Comparison of ENCODE assay signal across 30 mouse cellular contexts in genomic region chr17:73393361-73393760, GRCm38 (mm10). TPM values are rescaled to one million over a fixed set of nuclear protein-coding genes. Genes with fewer than 3 reads are reported as not detected.
A peak's percentile ranks its signal among the peaks of the same experiment; 100 is the strongest.
DNase-seq lines count a peak whose midpoint lies in the region; ATAC-seq and TF ChIP-seq lines count a peak whose summit lies in the region.
"Had no signal": no experiment of that assay in that cellular context is flagged by ENCODE, and none has a peak within 500 bp of the region (broad histone marks: within the 10 kb centered on the region; RNA-seq: fewer than 3 reads in every experiment).

No protein-coding gene starts in this region.

- H3K9me3 ChIP-seq in heart, postnatal 0 days (replicated peaks; ENCODE audit: control insufficient read depth, low read length), result no peaks in the 10 kb centered on the region
- H3K9me3 ChIP-seq in heart, embryonic 12.5 days (replicated peaks), result no peaks in the 10 kb centered on the region
- H3K9me3 ChIP-seq: forebrain, embryonic 10.5 days; heart, embryonic 13.5 days; hindbrain, embryonic 12.5 days; hindbrain, embryonic 15.5 days had no signal

- H3K27ac ChIP-seq in heart, postnatal 0 days (ENCODE audit: low read depth), result no peak overlapping the region
- no peak overlapping the region for H3K27ac ChIP-seq in heart, embryonic 12.5 days (ENCODE audit: poor library complexity, severe bottlenecking)
- H3K27ac ChIP-seq: forebrain, embryonic 10.5 days; heart, embryonic 13.5 days; hindbrain, embryonic 12.5 days; hindbrain, embryonic 15.5 days had no signal

- 56% methylated on average over 1 of the region's 1 CpGs for WGBS in heart, postnatal 0 days
- WGBS in heart, embryonic 12.5 days, result 41% methylated on average over 1 of the region's 1 CpGs

- no peak for TF ChIP-seq CTCF in heart, postnatal 0 days (IDR thresholded peaks at IDR 0.05; ENCODE audit: low read depth)

- no peaks in the 10 kb centered on the region for H3K36me3 ChIP-seq in heart, postnatal 0 days (replicated peaks; ENCODE audit: control insufficient read depth, insufficient read depth, low read length)
- no peaks in the 10 kb centered on the region for H3K36me3 ChIP-seq in heart, embryonic 12.5 days
- H3K36me3 ChIP-seq: forebrain, embryonic 10.5 days; heart, embryonic 13.5 days; hindbrain, embryonic 12.5 days; hindbrain, embryonic 15.5 days had no signal

- TF ChIP-seq EP300 in heart, postnatal 0 days (IDR thresholded peaks at IDR 0.05; ENCODE audit: low read depth), result no peak

- ATAC-seq in heart, postnatal 0 days (ENCODE audit: insufficient read depth, low read depth), result peak; percentile 27; the same call in 1 of the 2 replicates
- ATAC-seq in heart, embryonic 12.5 days (ENCODE audit: insufficient number of reproducible peaks, low FRiP score), result no peak
- ATAC-seq: activated CD4-positive, CD25-positive, alpha-beta regulatory T cell, adult 4 months; forebrain, embryonic 14.5 days; forebrain, postnatal 0 days; intestine, postnatal 0 days had no signal

- intact Hi-C loops in gastrocnemius, postnatal 14 days (cut with DNase I; ENCODE audit: low total_unique reads), result no loop called here

- H3K9ac ChIP-seq in heart, postnatal 0 days (replicated peaks; ENCODE audit: low read depth, low read length), result no peak overlapping the region
- no peak overlapping the region for H3K9ac ChIP-seq in heart, embryonic 12.5 days
- H3K9ac ChIP-seq: forebrain, postnatal 0 days; heart, embryonic 13.5 days; hindbrain, embryonic 12.5 days; hindbrain, embryonic 15.5 days had no signal

- no peaks in the 10 kb centered on the region for H3K27me3 ChIP-seq in heart, postnatal 0 days (ENCODE audit: control insufficient read depth, insufficient read depth, low read length)
- H3K27me3 ChIP-seq in heart, embryonic 12.5 days (replicated peaks), result no peaks in the 10 kb centered on the region
- H3K27me3 ChIP-seq: heart, embryonic 13.5 days; hindbrain, embryonic 12.5 days; hindbrain, embryonic 15.5 days had no signal

- H3K4me3 ChIP-seq in heart, postnatal 0 days (ENCODE audit: low read depth, low read length), result no peak overlapping the region
- no peak overlapping the region for H3K4me3 ChIP-seq in heart, embryonic 12.5 days
- H3K4me3 ChIP-seq: forebrain, embryonic 10.5 days; heart, embryonic 13.5 days; hindbrain, embryonic 12.5 days; hindbrain, embryonic 15.5 days had no signal

- peaks cover 7% of the 10 kb centered on the region for H3K4me1 ChIP-seq in heart, postnatal 0 days (ENCODE audit: control insufficient read depth, insufficient read depth)
- H3K4me1 ChIP-seq in heart, embryonic 12.5 days (replicated peaks), result peaks cover 10% of the 10 kb centered on the region; the same call in 1 of the 2 replicates
- H3K4me1 ChIP-seq: forebrain, embryonic 10.5 days had no signal

- H3K4me2 ChIP-seq in heart, postnatal 0 days (ENCODE audit: low read depth, low read length), result no peak overlapping the region
- H3K4me2 ChIP-seq in heart, embryonic 12.5 days, result no peak overlapping the region
- H3K4me2 ChIP-seq: heart, embryonic 13.5 days; hindbrain, embryonic 12.5 days; hindbrain, embryonic 15.5 days had no signal

- peak; percentile 20 for DNase-seq in gastrocnemius, adult 18-20 months (ENCODE audit: low spot score)
- no peak for DNase-seq in gastrocnemius, postnatal 14 days
- DNase-seq in heart, adult 18-20 months, result peak; percentile 7 to 31
- no peak for DNase-seq in heart, postnatal 4 days
- no peak for DNase-seq in heart, postnatal 0 days (ENCODE audit: low spot score)
- DNase-seq in left cerebral cortex, adult 8-10 months (ENCODE audit: low spot score in 2 of 2), result no peak
- no peak for DNase-seq in frontal cortex, postnatal 36 days (ENCODE audit: low spot score in 2 of 2)
- DNase-seq: adrenal gland, adult 8-10 months; adrenal gland, postnatal 25 days; cerebellum, adult 11-12 months; cerebellum, adult 8-10 months; cerebellum, postnatal 10 days; forebrain, postnatal 0 days; gastrocnemius, postnatal 36 days; kidney, adult 2 months had no signal

RNA-seq across cellular contexts. Expression of gene Capn13, which starts 7.3 kb away (rescaled TPM):
- total RNA-seq in gastrocnemius, adult 18-20 months (2021), result not detected
- not detected for total RNA-seq in gastrocnemius, postnatal 14 days (2021)
- not detected for total RNA-seq in heart, adult 18-20 months (2021)
- total RNA-seq in heart, postnatal 4 days (2021), result not detected
- total RNA-seq in heart, postnatal 0 days (2014; rRNA removed; ENCODE audit: low replicate concordance), result not detected in 2 replicates
- 0.05 TPM in 1 of 2 replicates, not detected in the other for polyA plus RNA-seq in heart, postnatal 0 days (2015; fragmentation: Nextera tagmentation; extraction: Ambion mirVana)
- not detected in 2 replicates for polyA plus RNA-seq in heart, embryonic 12.5 days (2016; fragmentation: Nextera tagmentation; extraction: Ambion mirVana)
- total RNA-seq in left cerebral cortex, adult 8-10 months (2022), result not detected
- total RNA-seq: adrenal gland, adult 8-10 months; adrenal gland, postnatal 25 days; ES-E14; forebrain, postnatal 0 days; gastrocnemius, postnatal 36 days; granulocyte monocyte progenitor cell, adult 5-6 weeks; hematopoietic stem cell, adult 5-6 weeks had no signal
- polyA plus RNA-seq: activated CD4-positive, CD25-positive, alpha-beta regulatory T cell, adult 4 months; brain, embryonic 14.5 days; embryonic facial prominence, embryonic 11.5 days; forebrain, embryonic 10.5 days; forebrain, embryonic 14.5 days; forebrain, postnatal 0 days; frontal cortex, adult 2 months; heart, embryonic 13.5 days; heart, embryonic 16.5 days; hindbrain, embryonic 12.5 days had no signal

Comparison
In these comparisons a context has a peak if more than half of its experiments do, and no peak if none do; other contexts are left out.
1. DNase-seq: peak in gastrocnemius, adult 18-20 months (single experiment) and heart, adult 18-20 months (2 of 2); none in gastrocnemius, postnatal 14 days (single experiment), heart, postnatal 4 days (single experiment), heart, postnatal 0 days (single experiment), left cerebral cortex, adult 8-10 months (0 of 2) and frontal cortex, postnatal 36 days (0 of 2).